Mouse (Mus musculus): Measurements from ENCODE around the gene Hspbp1. TPM values are rescaled to one million over a fixed set of nuclear protein-coding genes. Genes with fewer than 3 reads are reported as not detected.
A peak's percentile ranks its signal among the peaks of the same experiment; 100 is the strongest.

Hspbp1 gene
- total and polyA plus RNA-seq, 2 experiments from 2014 or later: 206 to 219 TPM

DNA sequence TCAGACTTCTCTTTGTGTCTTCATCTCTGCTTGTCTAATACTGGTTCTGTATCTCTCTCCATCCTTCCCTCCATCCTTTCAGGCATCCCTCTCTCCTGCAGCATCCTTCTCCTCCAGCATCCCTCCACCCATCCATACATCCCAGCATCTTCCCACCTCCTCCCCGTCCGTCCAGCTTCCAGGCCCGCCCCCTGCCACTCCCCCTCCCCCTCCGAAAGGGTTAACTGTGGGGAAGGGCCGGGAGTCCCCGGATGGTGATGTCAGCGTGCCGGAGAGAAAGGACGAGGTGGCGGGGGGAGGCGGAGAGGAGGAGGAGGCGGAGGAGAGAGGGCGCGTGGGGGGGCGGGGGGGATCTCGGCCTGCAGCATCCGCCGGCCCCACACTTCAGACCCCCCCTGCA lies 5.5 kb upstream of the Hspbp1 start, which contains the start of gene Brsk1:
TSS of gene Brsk1 (plus strand) at position 218 of the 400 bp plus-strand sequence.
- peaks cover 23% of the 10 kb centered on the region for H3K36me3 ChIP-seq (ENCODE audit: insufficient read depth)
- 1% methylated on average over 9 of the region's 18 CpGs for WGBS
- no peak for TF ChIP-seq CTCF (IDR thresholded peaks at IDR 0.05; ENCODE audit: low read depth)
- ATAC-seq: peak; percentile 93
- peak within 1 kb of the TSS; percentile 95 for H3K27ac ChIP-seq (ENCODE audit: low read depth, low read length)
- peak within 1 kb of the TSS; percentile 100 for H3K9ac ChIP-seq
- H3K4me2 ChIP-seq (ENCODE audit: low read depth): peak within 1 kb of the TSS; percentile 69
- 0 out of 2 replicates have a peak, but pooled peaks cover under 1% of the 10 kb centered on the region for H3K4me1 ChIP-seq (ENCODE audit: insufficient read depth)
- H3K4me3 ChIP-seq (ENCODE audit: low read depth, low read length): peak within 1 kb of the TSS; percentile 100
- H3K27me3 ChIP-seq (ENCODE audit: insufficient read depth, low read length): no peaks in the 10 kb centered on the region
- DNase-seq: peak; percentile 95
- no peaks in the 10 kb centered on the region for H3K9me3 ChIP-seq (ENCODE audit: low read length)

DNA sequence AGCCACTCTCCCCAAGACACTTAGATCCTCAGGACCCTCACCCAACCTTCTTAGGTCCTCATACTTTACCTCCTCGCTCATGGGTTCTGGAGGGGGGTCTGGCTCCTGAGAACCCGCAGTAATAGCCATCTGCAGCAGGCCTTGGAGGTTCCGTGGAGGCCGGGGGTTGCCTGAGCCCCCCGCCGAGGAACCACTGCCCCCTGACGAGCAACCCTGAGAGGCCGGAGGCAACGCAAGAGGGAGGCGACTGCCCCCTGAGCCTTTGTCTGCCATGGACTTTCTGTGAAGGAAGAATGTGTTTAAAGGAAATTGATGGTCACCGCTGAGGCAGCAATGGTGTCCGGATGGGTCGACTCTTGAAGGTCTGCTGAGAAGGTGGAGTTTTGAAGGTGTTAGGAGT lies 665 bp downstream of the Hspbp1 start:
- peak; percentile 35 for TF ChIP-seq CTCF (IDR thresholded peaks at IDR 0.05; ENCODE audit: low read depth)
- 1% methylated on average over 13 of the region's 13 CpGs for WGBS
- Histone ChIP-seq H3K9ac (peak overlapping the region; percentile 64), H3K36me3 (ENCODE audit: insufficient read depth) (peaks cover 26% of the 10 kb centered on the region), H3K4me1 (ENCODE audit: insufficient read depth) (0 out of 2 replicates have a peak, but pooled peaks cover 6% of the 10 kb centered on the region), H3K27ac (ENCODE audit: low read depth, low read length) (peak overlapping the region; percentile 77), H3K4me3 (ENCODE audit: low read depth, low read length) (peak overlapping the region; percentile 70), H3K4me2 (ENCODE audit: low read depth) (peak overlapping the region; percentile 87), H3K27me3 (ENCODE audit: insufficient read depth, low read length) (no peaks in the 10 kb centered on the region), H3K9me3 (ENCODE audit: low read length) (no peaks in the 10 kb centered on the region)
- no peak; the same call in 1 of the 2 replicates for ATAC-seq
- no peak for DNase-seq

DNA sequence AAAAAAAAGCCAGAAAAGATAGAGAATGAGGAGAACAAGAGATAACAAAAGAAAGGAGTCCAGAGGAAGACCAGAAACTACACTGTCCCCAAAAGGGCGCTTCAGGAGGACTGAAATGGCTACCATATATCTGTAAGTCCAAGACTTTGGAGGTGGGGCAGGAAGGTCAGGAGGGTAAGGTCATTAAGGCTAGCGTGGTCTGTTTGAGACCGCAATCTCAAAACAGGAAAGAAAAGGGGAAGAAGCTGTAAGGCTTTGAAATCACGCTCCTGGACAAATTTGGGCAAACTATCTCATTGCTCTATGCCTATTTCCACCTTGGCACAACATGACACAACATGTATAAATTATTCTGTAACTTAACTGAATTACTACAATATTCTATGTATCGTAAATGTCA lies 1.6 kb downstream of the Hspbp1 start:
- ATAC-seq (no peak), DNase-seq (no peak)
- H3K4me3 ChIP-seq (ENCODE audit: low read depth, low read length): no peak overlapping the region
- TF ChIP-seq CTCF (IDR thresholded peaks at IDR 0.05; ENCODE audit: low read depth): no peak
- H3K27me3 ChIP-seq (ENCODE audit: insufficient read depth, low read length): no peaks in the 10 kb centered on the region
- no peak overlapping the region for H3K4me2 ChIP-seq (ENCODE audit: low read depth)
- H3K27ac ChIP-seq (ENCODE audit: low read depth, low read length): no peak overlapping the region
- H3K4me1 ChIP-seq (ENCODE audit: insufficient read depth): 0 out of 2 replicates have a peak, but pooled peaks cover 6% of the 10 kb centered on the region
- H3K9ac ChIP-seq: no peak overlapping the region
- 86% methylated on average over 5 of the region's 5 CpGs for WGBS
- peaks cover 29% of the 10 kb centered on the region for H3K36me3 ChIP-seq (ENCODE audit: insufficient read depth)
- no peaks in the 10 kb centered on the region for H3K9me3 ChIP-seq (ENCODE audit: low read length)

DNA sequence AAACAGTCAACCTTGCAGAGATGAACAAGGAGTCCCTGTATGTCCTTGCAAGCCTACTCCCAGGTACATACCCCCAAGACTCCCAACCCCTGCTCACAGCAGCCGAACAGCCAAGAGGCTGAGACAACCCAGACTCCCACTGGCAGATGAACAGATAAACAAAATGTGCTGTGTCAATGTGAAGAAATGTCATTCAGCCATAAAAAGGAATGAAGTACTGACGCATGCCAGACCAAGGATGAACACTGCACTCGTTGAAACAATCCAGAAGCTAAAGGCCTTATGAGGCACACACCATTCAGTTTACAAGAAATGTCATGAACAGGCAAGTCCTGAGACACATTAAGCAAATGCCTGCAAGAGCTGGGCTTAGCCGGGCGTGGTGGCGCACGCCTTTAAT lies 9.7 kb downstream of the Hspbp1 start:
- H3K9me3 ChIP-seq (ENCODE audit: low read length): no peaks in the 10 kb centered on the region
- H3K4me2 ChIP-seq (ENCODE audit: low read depth): no peak overlapping the region
- H3K9ac ChIP-seq: no peak overlapping the region
- no peaks in the 10 kb centered on the region for H3K4me1 ChIP-seq (ENCODE audit: insufficient read depth)
- H3K27ac ChIP-seq (ENCODE audit: low read depth, low read length): no peak overlapping the region
- no peak for TF ChIP-seq CTCF (IDR thresholded peaks at IDR 0.05; ENCODE audit: low read depth)
- peaks cover 55% of the 10 kb centered on the region for H3K36me3 ChIP-seq (ENCODE audit: insufficient read depth)
- DNase-seq: no peak
- ATAC-seq: no peak
- H3K4me3 ChIP-seq (ENCODE audit: low read depth, low read length): no peak overlapping the region
- WGBS: 88% methylated on average over 7 of the region's 7 CpGs
- no peaks in the 10 kb centered on the region for H3K27me3 ChIP-seq (ENCODE audit: insufficient read depth, low read length)

DNA sequence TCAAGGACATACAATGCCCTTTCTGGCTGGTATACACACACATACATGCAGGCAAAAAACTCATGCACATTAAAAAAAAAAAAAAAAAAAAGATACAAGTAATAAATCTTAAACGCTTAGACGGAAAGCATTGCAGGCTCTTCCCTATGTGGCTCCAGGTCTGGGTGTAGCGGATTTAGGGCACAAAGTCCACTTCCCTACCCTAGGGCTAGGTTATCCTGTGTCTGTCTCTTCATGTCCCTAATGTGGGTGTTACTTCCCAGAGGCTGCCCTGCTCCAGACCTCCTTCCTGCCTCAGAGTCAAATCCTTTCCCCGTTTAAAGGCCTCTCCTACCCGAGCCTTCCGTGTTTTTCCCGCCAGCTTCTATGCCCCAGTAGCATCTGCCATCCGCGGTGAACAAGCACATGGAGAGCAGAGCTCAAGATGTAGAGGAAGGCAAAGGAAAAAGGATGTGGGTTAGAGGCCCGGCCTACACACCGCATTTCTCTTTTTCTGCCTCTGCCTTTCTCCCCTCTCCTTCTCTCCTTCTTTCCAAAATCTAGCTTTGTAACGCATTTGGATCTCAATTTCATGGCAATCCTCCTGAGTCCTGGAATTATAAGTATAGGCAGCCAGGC lies 10.6 kb downstream of the Hspbp1 start:
- TF ChIP-seq CTCF (IDR thresholded peaks at IDR 0.05; ENCODE audit: low read depth): no peak
- peaks cover 54% of the 10 kb centered on the region for H3K36me3 ChIP-seq (ENCODE audit: insufficient read depth)
- 93% methylated on average over 12 of the region's 12 CpGs for WGBS

DNA sequence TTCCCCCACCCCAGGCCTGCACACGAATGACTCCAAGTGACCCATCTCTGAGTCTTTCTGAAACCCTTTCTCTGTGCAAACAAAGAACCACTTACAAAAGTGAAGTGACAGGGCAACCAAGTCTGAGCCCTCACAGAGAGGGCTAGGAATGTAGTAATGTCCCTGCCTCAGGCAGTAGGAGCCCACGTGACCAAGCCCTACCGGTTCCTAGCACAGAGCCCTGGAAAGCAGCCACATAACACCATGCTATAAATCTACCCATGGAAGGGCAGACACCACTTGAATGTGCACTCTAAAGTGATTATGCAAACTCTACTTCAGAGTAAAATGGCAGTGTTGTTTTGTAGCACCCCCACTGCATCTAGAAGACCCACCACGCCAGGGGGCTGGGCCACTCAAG lies 12.9 kb downstream of the Hspbp1 start:
- Histone ChIP-seq H3K36me3 (ENCODE audit: insufficient read depth) (peaks cover 54% of the 10 kb centered on the region), H3K27ac (ENCODE audit: low read depth, low read length) (no peak overlapping the region), H3K4me1 (ENCODE audit: insufficient read depth) (no peaks in the 10 kb centered on the region), H3K4me3 (ENCODE audit: low read depth, low read length) (no peak overlapping the region), H3K27me3 (ENCODE audit: insufficient read depth, low read length) (no peaks in the 10 kb centered on the region), H3K4me2 (ENCODE audit: low read depth) (no peak overlapping the region), H3K9ac (no peak overlapping the region), H3K9me3 (ENCODE audit: low read length) (no peaks in the 10 kb centered on the region)
- DNase-seq (no peak), ATAC-seq (no peak)
- TF ChIP-seq CTCF (IDR thresholded peaks at IDR 0.05; ENCODE audit: low read depth): no peak
- 76% methylated on average over 4 of the region's 4 CpGs for WGBS

More for the DNA sequence above, 10.6 kb downstream of the Hspbp1 start:
- Histone ChIP-seq H3K4me1 (ENCODE audit: insufficient read depth) (no peaks in the 10 kb centered on the region), H3K4me2 (ENCODE audit: low read depth) (no peak overlapping the region), H3K9ac (no peak overlapping the region), H3K9me3 (ENCODE audit: low read length) (no peaks in the 10 kb centered on the region), H3K27me3 (ENCODE audit: insufficient read depth, low read length) (no peaks in the 10 kb centered on the region), H3K27ac (ENCODE audit: low read depth, low read length) (no peak overlapping the region), H3K4me3 (ENCODE audit: low read depth, low read length) (no peak overlapping the region)
- ATAC-seq (no peak), DNase-seq (no peak)

DNA sequence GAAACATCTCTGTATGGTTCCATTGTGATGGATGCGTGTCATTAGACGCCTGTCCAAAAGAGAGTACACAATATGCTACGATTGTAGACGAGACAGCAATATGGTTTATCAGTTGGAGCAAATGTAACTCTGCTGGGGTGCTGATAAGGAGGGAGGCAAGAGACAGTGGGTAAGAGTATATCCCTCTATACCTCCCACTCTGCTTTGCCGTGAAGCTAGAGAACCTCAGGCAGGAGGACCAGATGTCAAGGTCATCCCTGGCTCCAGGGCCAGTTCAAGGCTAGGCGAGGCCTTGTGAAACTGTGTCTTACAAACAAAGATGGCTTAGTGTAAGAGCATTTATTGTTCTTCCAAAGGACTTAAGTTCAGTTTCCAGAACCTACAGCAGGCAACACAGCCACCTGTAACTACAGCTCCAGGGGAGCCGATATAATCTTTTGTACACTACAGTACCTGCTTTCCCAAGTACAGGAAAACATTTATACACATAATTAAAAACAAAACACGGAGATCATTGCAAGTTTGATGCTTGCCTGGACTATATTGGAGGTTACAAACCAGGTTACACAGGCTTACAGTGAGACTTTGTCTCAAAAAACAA lies 14.1 kb downstream of the Hspbp1 start:
- H3K36me3 ChIP-seq (ENCODE audit: insufficient read depth): peaks cover 61% of the 10 kb centered on the region
- H3K4me3 ChIP-seq (ENCODE audit: low read depth, low read length): no peak overlapping the region
- no peak overlapping the region for H3K27ac ChIP-seq (ENCODE audit: low read depth, low read length)
- TF ChIP-seq CTCF (IDR thresholded peaks at IDR 0.05; ENCODE audit: low read depth): no peak
- ATAC-seq: no peak
- no peak for DNase-seq
- H3K9ac ChIP-seq: no peak overlapping the region
- no peaks in the 10 kb centered on the region for H3K27me3 ChIP-seq (ENCODE audit: insufficient read depth, low read length)
- H3K9me3 ChIP-seq (ENCODE audit: low read length): no peaks in the 10 kb centered on the region
- no peak overlapping the region for H3K4me2 ChIP-seq (ENCODE audit: low read depth)
- H3K4me1 ChIP-seq (ENCODE audit: insufficient read depth): no peaks in the 10 kb centered on the region
- WGBS: 95% methylated on average over 8 of the region's 8 CpGs

Measured in forebrain, postnatal 0 days (tissue).